Mouse (Mus musculus): ENCODE measurements around the gene Pkig.

Gene Pkig

DNA sequence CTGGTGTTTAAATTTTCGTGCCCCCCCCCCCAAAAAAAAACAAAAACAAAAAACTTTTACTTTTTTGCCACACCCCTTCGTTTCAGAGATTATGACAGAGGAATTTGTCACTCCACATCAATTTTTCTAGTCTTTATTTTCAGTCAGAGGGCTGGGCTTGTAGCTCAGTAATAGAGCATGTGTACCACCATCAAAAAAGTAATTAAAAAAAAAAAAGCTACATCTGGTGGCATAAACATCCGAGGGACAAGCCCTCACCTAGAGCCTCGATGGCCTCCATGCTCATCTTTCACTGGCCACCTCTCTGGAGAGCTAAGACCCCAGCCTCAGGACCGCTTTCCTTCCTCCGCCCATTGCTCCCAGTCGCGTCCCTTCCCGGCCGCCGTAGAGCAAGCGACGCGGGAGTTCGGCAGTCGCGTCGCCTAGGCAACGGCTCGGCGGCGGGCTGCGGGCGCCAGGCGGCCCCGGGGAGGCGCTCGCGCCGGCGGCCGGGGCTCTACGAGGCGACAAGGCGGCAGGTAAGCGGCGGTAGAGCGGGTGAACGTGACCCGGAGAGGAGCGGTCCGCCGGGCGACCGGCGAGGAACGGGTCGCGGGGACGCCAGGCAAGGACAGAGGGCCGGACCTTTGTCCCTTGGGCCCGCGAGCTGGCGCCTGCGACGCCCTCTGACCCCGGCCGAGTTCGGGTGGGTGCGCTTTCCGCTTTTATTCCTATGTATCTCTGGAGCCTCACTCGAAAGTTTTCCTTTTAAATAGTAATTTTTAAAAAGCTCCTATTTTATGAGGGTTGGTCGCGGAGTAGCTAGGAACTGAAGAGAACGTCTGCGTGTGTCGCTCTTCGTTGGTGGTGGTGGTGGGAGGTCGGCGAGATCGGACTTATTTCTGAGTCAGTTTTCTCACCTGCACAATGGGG, at the start of gene Pkig:
TSS of gene Pkig (plus strand) at position 412 of the 912 bp plus-strand sequence.
- in situ Hi-C loops (cut with MseI, MboI) = no loop called here

DNA sequence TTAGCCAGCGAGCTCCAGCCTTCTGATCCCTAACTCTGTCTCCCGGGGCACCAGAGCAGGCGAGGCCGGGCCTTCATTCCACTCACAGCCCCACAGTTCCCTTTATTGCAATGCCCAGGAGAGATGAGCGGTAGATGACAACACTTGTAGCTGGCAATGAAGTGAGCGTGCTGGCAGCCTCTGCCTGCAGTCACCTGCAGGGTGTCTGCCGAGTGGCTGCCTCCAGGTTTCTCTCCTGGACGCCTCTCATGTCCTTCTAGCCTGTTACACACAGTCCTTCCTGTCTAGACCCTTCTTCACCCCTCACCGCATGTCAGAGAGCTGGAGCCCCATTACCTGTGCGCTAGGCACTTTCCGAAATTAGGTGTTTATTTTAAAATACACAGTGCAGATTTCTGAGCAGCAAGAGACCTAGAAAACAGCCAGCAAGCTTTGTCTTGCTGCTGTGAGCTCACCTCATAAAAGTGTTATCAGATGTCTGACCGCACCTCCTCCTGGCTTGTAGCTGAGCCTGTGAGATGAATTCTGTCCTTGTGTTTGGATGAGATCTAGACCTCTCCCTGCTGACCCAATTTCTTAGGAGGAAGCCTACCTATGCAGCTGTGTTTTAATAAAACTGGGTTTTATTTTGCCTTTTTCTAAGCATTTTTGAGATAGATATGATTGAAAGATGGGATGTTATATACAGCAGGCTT, 48.8 kb upstream of the Pkig start:
- in situ Hi-C loops (cut with MseI, MboI) = loop anchor here in 1 of 2 experiments (25.0 kb wide), 1 partner anchor 103 kb away; no protein-coding TSS in a partner anchor

DNA sequence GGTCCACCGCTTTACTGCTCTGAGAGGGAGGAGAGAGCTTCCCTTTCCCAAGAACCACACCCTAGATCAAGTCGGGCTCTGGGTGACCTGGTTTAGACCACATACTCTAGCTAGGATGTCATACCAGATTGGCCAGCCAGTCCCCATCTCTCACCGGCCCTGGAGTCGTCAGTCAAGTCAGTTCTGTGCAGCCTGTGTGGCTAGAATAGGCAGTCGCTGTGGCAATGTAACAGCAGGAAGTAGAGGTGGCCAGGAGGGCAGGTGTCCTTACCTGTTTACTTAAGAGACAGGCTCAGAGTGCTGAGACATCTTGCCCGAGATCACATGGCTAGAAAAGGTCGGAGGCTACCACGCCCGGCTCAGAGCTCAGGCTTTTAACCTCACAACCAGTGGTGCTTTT, 47.0 kb upstream of the Pkig start:
- in situ Hi-C loops (cut with MseI, MboI) = loop anchor here in 1 of 2 experiments (25.0 kb wide), 1 partner anchor 101 kb away; no protein-coding TSS in a partner anchor

DNA sequence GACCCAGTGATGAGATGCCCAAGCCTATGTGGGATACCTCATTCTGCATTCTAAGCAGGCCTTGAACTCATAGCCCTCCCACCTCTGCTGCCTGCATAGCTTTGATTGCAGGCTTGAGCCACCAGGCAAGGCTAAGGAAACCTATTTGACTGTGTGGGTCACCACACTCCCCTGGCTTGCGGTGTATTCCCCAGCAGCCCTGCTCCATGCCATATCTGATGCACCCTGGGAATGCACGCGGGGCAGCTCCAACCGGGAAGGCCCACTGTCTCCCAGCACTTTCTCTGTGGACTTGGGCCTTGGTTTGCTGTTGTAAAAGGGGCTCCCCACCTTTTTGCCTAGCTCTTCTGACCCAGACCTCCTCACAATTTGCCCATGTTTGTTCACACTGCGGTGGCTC, 45.0 kb upstream of the Pkig start:
- in situ Hi-C loops (cut with MseI, MboI) = loop anchor here in 1 of 2 experiments (25.0 kb wide), 1 partner anchor 99 kb away; no protein-coding TSS in a partner anchor

DNA sequence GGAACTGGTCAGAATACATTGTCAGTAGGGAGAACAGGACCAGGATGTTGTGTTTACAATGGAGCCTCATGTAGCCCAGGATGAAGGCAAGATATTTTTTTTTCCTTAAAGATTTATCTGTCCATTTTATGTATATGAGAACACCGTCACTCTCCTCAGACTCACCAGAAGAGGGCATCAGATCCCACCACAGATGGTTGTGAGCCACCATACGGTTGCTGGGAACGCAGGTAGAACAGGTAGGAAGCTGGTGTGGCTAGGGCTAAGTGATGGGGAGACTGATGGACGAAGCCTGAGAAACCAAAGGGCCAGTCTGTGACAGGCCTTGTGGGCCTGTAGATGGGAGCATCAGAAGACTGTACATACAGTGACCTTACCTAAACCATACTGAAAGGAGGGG, 44.2 kb upstream of the Pkig start:
- in situ Hi-C loops (cut with MseI, MboI) = loop anchor here in 1 of 2 experiments (25.0 kb wide), 1 partner anchor 98 kb away; no protein-coding TSS in a partner anchor

DNA sequence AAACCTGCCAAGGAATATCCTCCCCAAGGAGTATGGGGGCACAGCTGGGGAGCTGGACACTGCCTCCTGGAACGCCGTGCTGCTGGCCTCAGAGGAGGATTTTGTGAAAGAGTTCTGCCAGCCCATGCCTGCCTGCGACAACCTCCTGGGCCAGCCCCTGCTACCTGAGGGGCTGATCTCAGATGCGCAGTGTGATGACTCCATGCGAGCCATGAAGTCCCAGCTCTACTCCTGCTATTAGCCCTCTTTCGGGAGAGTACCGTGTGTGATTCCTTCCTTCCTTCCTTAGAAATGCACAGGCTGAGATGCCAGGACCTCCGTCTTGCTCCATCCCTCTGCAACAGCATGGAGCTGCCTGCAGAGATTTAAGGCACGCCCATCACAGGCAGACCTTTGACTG, 42.8 kb upstream of the Pkig start:
- in situ Hi-C loops (cut with MseI, MboI) = loop anchor here in 1 of 2 experiments (25.0 kb wide), 1 partner anchor 97 kb away; no protein-coding TSS in a partner anchor

DNA sequence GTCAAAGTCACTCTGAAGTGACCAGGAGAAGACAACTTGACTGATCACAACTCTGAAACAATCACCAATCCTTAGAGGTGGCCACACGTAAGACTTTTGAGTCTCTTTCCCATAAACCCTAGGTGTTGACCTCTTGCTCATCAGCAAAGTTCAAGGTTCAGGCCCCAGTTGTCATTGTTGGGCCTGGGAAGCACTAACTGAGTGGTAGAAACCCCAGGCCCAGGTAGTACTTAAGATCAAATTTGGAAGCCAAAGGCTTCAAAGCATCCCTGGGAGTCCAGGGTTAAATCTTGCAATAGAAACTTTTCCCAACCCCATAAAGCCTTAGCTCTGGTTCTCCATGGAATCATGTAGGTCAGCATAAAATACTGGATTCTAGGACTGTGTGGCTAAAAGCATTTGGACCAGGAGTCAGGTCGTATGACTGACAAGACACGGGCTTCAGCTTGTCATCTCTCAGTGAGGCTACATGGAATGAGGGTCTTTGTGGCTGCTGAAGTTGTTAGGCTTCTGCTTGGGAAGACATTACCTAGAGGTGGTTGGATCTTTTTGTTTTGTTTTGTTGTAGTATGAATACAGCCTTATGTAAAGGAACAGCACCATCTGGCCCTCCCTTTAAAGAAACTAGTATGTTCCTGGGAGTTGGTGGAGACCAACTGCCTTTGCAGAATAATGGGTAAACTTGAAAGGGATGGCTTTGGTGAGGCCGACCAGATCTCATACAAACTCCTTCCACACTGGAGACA, 42.1 kb upstream of the Pkig start:
- in situ Hi-C loops (cut with MseI, MboI) = loop anchor here in 1 of 2 experiments (25.0 kb wide), 1 partner anchor 96 kb away; no protein-coding TSS in a partner anchor

DNA sequence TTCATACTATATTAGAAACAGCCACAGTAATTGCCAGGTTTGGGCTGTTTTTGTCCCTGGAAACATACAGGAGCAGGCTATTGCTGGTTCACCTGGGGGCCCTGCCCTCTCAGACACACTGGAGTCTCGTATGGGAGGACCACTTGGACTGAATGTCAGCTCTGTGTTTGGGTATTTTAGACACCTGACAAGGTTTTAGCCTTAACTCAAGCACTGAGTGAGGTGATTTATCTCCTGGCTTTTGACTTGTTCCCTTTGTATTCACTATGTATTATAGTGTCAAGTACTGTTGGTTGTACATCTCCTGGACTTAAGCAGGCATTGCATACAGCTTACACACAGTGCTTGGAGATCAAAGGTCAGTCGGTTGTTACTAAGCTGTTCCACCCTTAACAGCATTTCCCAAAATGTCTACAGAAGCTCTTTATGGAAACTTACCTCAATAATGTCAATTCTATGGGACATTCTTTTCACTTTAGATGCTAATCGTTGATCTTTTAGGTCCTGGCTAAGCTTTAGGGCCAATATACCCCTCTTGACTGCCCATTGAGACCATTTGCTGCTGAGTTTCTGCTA, 41.4 kb upstream of the Pkig start:
- in situ Hi-C loops (cut with MseI, MboI) = loop anchor here in 1 of 2 experiments (25.0 kb wide), 1 partner anchor 96 kb away; no protein-coding TSS in a partner anchor

DNA sequence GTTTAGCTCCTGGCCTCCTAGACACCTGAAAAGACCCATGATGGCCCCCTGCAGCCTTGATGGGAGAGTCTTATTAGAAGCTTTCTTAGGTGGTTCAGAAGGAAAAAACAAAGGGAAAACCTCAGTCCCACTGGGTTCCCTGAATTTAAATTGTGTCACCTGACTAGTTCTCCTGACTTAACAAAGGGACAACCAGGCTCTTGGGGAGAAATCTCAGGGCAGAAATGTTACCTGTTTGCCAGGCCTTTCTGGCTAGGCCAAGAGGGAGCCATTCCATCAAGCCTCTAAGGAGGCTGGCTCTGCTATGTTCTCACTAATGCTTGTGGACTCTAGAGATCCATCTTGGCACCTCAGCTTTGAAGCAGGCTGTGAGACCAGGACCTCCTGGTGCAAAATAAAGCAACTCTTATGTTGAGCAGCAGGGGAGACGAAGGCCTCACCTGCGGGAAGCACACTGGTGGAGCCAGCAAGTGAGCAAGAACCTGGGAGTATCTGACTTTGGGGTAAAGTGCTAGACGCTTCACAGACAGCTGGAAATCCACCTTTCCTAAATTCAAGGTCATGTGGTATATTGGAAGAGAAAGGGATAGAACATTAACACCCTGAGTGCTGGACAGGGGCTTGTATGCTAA, 40.8 kb upstream of the Pkig start:
- in situ Hi-C loops (cut with MseI, MboI) = loop anchor here in 1 of 2 experiments (25.0 kb wide), 1 partner anchor 95 kb away; no protein-coding TSS in a partner anchor

DNA sequence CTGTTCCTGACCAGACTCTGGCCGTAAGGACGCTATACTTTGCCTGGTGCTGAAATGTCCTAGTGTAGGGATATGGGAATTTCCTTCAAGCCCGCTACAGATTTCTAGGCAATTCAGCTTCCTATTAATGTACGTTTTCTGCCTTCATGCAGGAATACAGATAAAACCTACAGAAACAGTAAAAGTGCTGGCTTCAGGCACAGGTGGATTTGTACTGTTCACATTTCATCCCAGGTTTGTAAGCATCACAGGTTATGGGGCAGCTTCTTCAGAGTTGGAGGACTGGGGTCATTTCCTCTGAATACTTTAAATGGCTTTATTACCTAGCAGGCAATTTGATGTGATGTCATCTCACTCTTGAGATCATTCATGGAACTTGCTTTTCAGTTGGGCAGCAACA, 40.3 kb upstream of the Pkig start:
- in situ Hi-C loops (cut with MseI, MboI) = loop anchor here in 1 of 2 experiments (25.0 kb wide), 1 partner anchor 94 kb away; no protein-coding TSS in a partner anchor

DNA sequence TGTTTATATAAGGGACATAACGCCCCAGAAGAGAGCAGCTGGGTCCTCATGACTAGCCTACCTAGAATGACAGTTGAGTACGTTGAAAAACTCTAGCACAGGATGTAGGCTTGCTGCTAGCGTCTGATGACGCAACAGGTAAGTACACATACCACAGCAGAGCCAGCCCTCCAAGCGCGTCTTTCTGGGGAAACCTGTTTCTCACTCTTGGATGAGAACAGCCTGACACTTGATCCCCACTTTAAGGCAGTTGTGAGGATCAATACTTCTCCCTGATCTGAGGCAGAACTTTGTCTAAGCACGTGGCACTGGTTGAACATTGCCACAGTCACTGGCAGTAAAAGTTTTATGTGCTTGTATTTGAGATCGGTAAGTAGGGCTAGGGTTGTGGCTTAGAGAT, 37.7 kb upstream of the Pkig start:
- in situ Hi-C loops (cut with MseI, MboI) = loop anchor here in 1 of 2 experiments (25.0 kb wide), 1 partner anchor 92 kb away; no protein-coding TSS in a partner anchor

DNA sequence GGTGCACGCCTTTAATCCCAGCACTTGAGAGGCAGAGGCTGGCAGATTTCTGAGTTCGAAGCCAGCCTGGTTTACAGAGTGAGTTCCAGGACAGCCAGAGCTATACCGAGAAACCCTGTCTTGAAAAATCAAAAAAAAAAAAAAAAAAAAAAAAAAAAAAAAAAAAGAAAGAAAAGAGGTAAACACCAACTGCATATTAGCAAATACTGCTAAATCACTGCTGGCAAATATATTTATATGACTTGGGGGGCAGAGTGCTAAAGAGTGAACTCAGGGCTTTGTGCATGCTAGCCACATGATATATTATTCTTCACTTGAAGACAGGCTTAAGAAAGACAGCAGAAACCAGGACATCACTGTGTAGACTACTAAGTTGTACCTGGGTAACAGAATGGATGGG, 36.8 kb upstream of the Pkig start:
- in situ Hi-C loops (cut with MseI, MboI) = loop anchor here in 1 of 2 experiments (25.0 kb wide), 1 partner anchor 91 kb away; no protein-coding TSS in a partner anchor

DNA sequence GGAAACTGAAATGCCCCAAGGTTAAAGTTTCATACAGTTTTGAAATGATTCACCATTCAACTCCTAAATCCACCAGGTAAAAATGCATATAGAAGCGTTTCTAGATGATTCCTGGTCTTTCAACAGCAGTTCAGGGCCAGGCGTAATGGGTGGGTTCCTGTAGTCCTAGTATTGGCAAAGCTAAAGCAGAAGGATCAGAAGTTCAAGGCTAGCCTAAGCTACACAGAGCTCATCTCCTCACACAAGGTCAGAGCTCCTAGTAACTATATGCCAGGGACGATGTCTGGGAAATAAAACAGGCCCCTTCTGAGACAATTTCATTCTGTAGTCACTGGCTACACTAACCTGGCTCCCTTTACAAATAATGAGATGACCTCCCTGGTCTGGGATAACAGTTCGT, 27.0 kb upstream of the Pkig start:
- in situ Hi-C loops (cut with MseI, MboI) = no loop called here

DNA sequence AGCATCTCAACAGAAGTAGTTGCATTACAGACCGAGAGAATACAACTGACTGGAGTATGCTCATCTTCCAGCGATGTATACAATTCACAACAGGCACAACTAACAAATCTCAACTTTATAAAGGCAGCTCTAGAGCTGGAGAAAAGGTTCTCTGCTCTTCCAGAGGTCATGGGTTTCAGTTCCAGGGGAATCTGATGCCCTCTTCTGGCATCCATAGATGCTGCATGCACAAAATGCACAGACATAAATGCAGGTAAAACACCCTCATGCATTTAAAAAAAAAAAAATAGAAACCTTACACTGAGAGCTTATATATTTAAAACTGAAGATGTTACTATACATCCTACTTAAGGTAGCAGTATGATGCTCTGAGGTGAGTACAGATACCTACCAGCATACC, 26.5 kb upstream of the Pkig start:
- in situ Hi-C loops (cut with MseI, MboI) = no loop called here

DNA sequence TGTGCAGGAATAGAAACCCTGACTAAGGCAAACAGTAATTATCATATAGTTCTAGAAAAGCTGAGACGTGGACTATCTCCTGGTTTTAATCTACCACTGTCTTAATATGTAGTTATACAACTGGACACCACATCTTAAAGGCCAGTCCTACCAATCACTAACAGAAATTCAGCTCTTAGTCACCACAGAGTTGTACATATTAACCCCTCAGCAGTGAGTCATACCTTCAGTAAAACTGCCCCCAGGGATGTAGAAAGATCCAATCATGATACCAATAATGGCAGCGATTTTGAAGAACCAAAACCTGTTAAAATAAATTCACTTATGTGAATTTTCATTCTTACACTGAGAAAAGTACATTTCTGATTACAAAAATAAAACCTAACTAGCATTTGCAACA, 24.0 kb upstream of the Pkig start:
- in situ Hi-C loops (cut with MseI, MboI) = no loop called here

DNA sequence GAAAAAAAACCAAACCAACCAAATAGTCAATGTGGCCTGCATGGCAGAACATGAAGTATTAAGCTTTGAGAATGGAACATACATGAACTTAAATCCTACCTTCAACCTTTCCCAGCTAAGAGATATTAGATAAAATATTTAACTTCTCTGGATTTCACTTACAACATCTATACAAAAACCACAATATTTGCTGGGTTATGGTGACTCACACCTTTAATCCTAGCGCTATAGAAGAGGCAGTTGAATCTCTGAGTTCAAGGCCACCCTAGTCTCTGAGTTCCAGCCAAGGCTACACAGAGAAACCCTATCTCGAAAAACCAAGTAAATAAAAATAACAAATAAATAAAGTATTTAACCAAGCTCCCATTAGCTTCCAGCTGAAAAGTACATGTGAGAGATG, 22.1 kb upstream of the Pkig start:
- in situ Hi-C loops (cut with MseI, MboI) = no loop called here

DNA sequence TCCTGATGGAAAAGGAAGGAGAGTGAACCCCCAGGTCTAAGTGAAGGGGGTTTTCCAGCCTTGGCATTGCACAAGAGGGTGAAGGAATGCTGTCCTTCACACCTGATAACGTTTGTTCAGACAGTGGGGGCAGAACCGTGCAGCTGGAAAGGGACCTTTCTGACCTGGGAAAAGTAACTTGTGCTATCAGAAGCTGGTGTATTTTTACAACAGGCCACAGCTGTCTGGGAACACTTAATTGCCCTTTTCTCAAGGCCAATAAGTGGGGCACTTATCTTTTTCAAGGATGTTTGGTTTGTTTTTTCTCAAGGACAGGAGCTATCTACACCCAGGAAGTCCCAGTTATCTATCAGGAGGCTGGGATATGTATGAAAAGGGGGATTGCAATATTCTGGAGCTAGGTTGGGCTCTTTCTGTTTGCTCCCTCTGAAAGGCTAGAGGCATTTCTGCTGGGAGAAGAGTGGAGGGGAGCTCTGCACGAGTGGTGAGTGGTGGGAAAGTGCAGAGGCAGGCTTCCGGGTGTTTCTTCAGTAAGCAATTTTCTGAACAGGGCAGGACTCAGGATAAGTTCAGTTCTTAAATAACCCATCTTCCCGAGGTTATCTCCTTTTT, 20.4 kb upstream of the Pkig start:
- in situ Hi-C loops (cut with MseI, MboI) = no loop called here

DNA sequence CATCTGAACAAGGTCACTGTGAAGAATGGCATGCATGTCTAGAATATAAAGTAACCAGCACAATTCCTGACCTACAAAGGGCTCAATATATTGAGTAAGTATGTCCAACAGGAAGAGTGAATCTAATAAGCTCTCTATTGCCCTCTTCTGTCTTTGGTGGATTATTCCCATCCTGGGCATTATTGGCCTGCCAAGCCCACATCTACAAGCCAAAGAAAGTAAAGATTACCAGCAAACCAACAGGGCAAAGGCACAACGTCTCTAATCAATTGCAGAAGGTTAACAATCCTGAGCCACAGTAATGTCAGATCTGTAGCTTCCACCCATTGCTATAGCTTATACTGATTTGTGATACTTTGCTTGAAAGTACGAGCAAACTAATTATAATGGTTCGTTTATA, 17.7 kb upstream of the Pkig start:
- in situ Hi-C loops (cut with MseI, MboI) = no loop called here

DNA sequence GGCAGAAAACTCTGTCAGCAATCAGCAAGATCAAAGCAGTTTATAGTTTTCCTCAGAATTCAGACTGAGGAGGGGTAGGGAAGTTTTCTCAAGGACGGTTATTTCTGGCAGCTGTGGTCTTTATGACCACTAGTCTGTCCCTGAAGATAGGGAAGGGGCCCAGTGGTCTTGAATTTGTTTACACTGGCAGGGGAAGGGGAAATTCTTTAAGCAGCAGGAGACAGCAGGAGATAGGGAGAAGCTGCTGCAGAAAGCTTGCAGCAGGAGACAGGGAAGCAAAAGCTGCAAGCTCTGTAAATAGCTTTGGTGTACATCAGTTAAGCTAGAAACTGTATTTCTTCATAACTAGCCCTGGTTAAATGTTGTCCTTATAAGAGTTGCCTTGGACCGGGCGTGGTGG, 16.5 kb upstream of the Pkig start:
- in situ Hi-C loops (cut with MseI, MboI) = no loop called here
